Mouse (Mus musculus): Measurements from ENCODE around the gene Ibsp. TPM values are rescaled to one million over a fixed set of nuclear protein-coding genes. Genes with fewer than 3 reads are reported as not detected.

The Ibsp gene
- polyA plus RNA-seq, 1 experiment from 2014 or later, result not detected

- Histone ChIP-seq H3K4me3 (no peak overlapping the region), H3K36me3 (replicated peaks) (no peaks in the 10 kb centered on the region), H3K27me3 (ENCODE audit: poor library complexity, severe bottlenecking) (no peaks in the 10 kb centered on the region), H3K9me3 (no peaks in the 10 kb centered on the region), H3K4me1 (no peaks in the 10 kb centered on the region), H3K27ac (no peak overlapping the region)
- WGBS, result 64% methylated on average over 1 of the region's 1 CpGs
- DNase-seq (ENCODE audit: extremely low spot score, low spot score), result no peak
Observed at GRCm38 (mm10) chr5:104351041-104351440, 52.1 kb downstream of the Ibsp start.

GRCm38 (mm10) chr5:104351874-104352273 is 52.9 kb downstream of the Ibsp start:
- 85% methylated on average over 5 of the region's 5 CpGs for WGBS
- no peaks in the 10 kb centered on the region for H3K4me1 ChIP-seq
- DNase-seq (ENCODE audit: extremely low spot score, low spot score), result no peak
- H3K27ac ChIP-seq, result no peak overlapping the region
- no peaks in the 10 kb centered on the region for H3K27me3 ChIP-seq (ENCODE audit: poor library complexity, severe bottlenecking)
- no peaks in the 10 kb centered on the region for H3K36me3 ChIP-seq (replicated peaks)
- H3K4me3 ChIP-seq, result no peak overlapping the region
- H3K9me3 ChIP-seq, result no peaks in the 10 kb centered on the region

- Histone ChIP-seq H3K36me3 (replicated peaks) (no peaks in the 10 kb centered on the region), H3K4me1 (peaks cover 12% of the 10 kb centered on the region), H3K27me3 (ENCODE audit: poor library complexity, severe bottlenecking) (no peaks in the 10 kb centered on the region), H3K27ac (no peak overlapping the region), H3K9me3 (no peaks in the 10 kb centered on the region), H3K4me3 (no peak overlapping the region)
- DNase-seq (ENCODE audit: extremely low spot score, low spot score), result no peak
- 90% methylated on average over 5 of the region's 5 CpGs for WGBS
Observed at GRCm38 (mm10) chr5:104357575-104357974, 58.6 kb downstream of the Ibsp start.

GRCm38 (mm10) chr5:104358592-104358991 is 59.6 kb downstream of the Ibsp start:
- no peak overlapping the region for H3K4me3 ChIP-seq
- no peaks in the 10 kb centered on the region for H3K9me3 ChIP-seq
- H3K27ac ChIP-seq, result no peak overlapping the region
- no peaks in the 10 kb centered on the region for H3K27me3 ChIP-seq (ENCODE audit: poor library complexity, severe bottlenecking)
- DNase-seq (ENCODE audit: extremely low spot score, low spot score), result no peak
- H3K36me3 ChIP-seq (replicated peaks), result no peaks in the 10 kb centered on the region
- 76% methylated on average over 7 of the region's 7 CpGs for WGBS
- H3K4me1 ChIP-seq, result peaks cover 12% of the 10 kb centered on the region

- Histone ChIP-seq H3K36me3 (replicated peaks) (no peaks in the 10 kb centered on the region), H3K27me3 (ENCODE audit: poor library complexity, severe bottlenecking) (no peaks in the 10 kb centered on the region), H3K4me1 (peaks cover 12% of the 10 kb centered on the region), H3K4me3 (no peak overlapping the region), H3K9me3 (no peaks in the 10 kb centered on the region), H3K27ac (no peak overlapping the region)
- no peak for DNase-seq (ENCODE audit: extremely low spot score, low spot score)
- 70% methylated on average over 6 of the region's 6 CpGs for WGBS
Observed at GRCm38 (mm10) chr5:104359257-104359656, 60.3 kb downstream of the Ibsp start.

Small RNA genes within 50 kb of the gene (microRNA-seq; reads per million reads assigned to microRNA genes)
- gene Gm23616, result not detected

Other genes with a start within 250 kb of the Ibsp start
- 0.31 TPM in 1 of 2 replicates, not detected in the other for gene Gm17660, start 221.6 kb upstream of the Ibsp start, polyA plus RNA-seq (2016; fragmentation: Nextera tagmentation; extraction: Ambion mirVana)
- 13.3 and 13.4 TPM in 2 replicates for gene Sparcl1, start 185.4 kb upstream of the Ibsp start, polyA plus RNA-seq (2016; fragmentation: Nextera tagmentation; extraction: Ambion mirVana)
- gene Dspp, start 128.5 kb upstream of the Ibsp start, polyA plus RNA-seq (2016; fragmentation: Nextera tagmentation; extraction: Ambion mirVana), result not detected in 2 replicates
- 0.17 and 0.26 TPM in 2 replicates for gene Dmp1, start 96.6 kb upstream of the Ibsp start, polyA plus RNA-seq (2016; fragmentation: Nextera tagmentation; extraction: Ambion mirVana)
- not detected in 2 replicates for gene Mepe, start 26.2 kb downstream of the Ibsp start, polyA plus RNA-seq (2016; fragmentation: Nextera tagmentation; extraction: Ambion mirVana)
- gene Spp1, start 135.9 kb downstream of the Ibsp start, polyA plus RNA-seq (2016; fragmentation: Nextera tagmentation; extraction: Ambion mirVana), result 1.6 and 1.7 TPM in 2 replicates
- 7.4 and 7.7 TPM in 2 replicates for gene Pkd2, start 160.3 kb downstream of the Ibsp start, polyA plus RNA-seq (2016; fragmentation: Nextera tagmentation; extraction: Ambion mirVana)
- 11.1 and 12.7 TPM in 2 replicates for gene BC005561, start 209.2 kb downstream of the Ibsp start, polyA plus RNA-seq (2016; fragmentation: Nextera tagmentation; extraction: Ambion mirVana)